Mouse (Mus musculus) forebrain, embryonic 11.5 days (tissue): ENCODE measurements around the gene Wfdc9. TPM values are rescaled to one million over a fixed set of nuclear protein-coding genes. Genes with fewer than 3 reads are reported as not detected.

ENCODE experiments used
- ATAC-seq: fragments of 200-750 bp; cut with Nextera tagmentation; replicated peaks from 2 replicates; pipeline ENCODE4 v1.8.0; 2017; ENCODE audit warnings: moderate TSS enrichment; ENCODE audit not compliant: low FRiP score
- DNase-seq: peaks from one replicate; pipeline ENCODE4 v3.0.0-alpha.2; 2017; ENCODE audit warnings: low spot score
- H3K27ac ChIP-seq: fragments of 300-500 bp; sonication (generic); 2 replicates; pipeline ENCODE4 v1.5.1; 2014; ENCODE audit warnings: low read depth, low read length
- H3K27me3 ChIP-seq: fragments of 300-500 bp; sonication (generic); 2 replicates; pipeline ENCODE4 v1.6.1; 2014; ENCODE audit warnings: mild to moderate bottlenecking, low read length, mixed read lengths; ENCODE audit not compliant: control insufficient read depth, insufficient read depth
- H3K36me3 ChIP-seq: fragments of 300-500 bp; sonication (generic); 2 replicates; pipeline ENCODE4 v1.6.1; 2014; ENCODE audit warnings: mild to moderate bottlenecking, low read length, moderate library complexity, mixed read lengths; ENCODE audit not compliant: control insufficient read depth, insufficient read depth
- H3K4me1 ChIP-seq: fragments of 300-500 bp; sonication (generic); replicated peaks from 2 replicates; pipeline ENCODE4 v1.6.1; 2014; ENCODE audit warnings: low read length, mixed read lengths; ENCODE audit not compliant: control insufficient read depth, insufficient read depth
- H3K4me2 ChIP-seq: fragments of 300-500 bp; sonication (generic); 2 replicates; pipeline ENCODE4 v1.6.1; 2014; ENCODE audit warnings: low read depth, mild to moderate bottlenecking, low read length, moderate library complexity, mixed read lengths; ENCODE audit not compliant: severe bottlenecking
- H3K4me3 ChIP-seq: fragments of 300-500 bp; sonication (generic); 2 replicates; pipeline ENCODE4 v1.5.1; 2014; ENCODE audit warnings: low read depth, low read length
- H3K9ac ChIP-seq: fragments of 300-500 bp; sonication (generic); 2 replicates; pipeline ENCODE4 v1.6.1; 2014; ENCODE audit warnings: low read length
- H3K9me3 ChIP-seq: fragments of 300-500 bp; sonication (generic); 2 replicates; pipeline ENCODE4 v1.6.1; 2016; ENCODE audit warnings: low read length, mixed read lengths; ENCODE audit not compliant: control insufficient read depth
- WGBS: fragments of 180-500 bp; shearing (Covaris S2); extraction: QIAGEN DNeasy Blood & Tissue Kit; methylation state at CpG from one replicate; pipeline ENCODE4 v1.1.7; 2014; 5-methylcytosine and 5-hydroxymethylcytosine counted together
- polyA plus RNA-seq: library from polyadenylated mRNA; unstranded; fragments of >200 nt; fragmentation: Nextera tagmentation; extraction: Ambion mirVana; gene quantifications from 2 replicates; pipeline ENCODE4 v1.2.1, GENCODE M21; 2014

The Wfdc9 gene
- polyA plus RNA-seq, 1 experiment from 2014 or later = not detected

- WGBS = 91% methylated on average over 8 of the region's 8 CpGs
- no peaks in the 10 kb centered on the region for H3K4me1 ChIP-seq
- DNase-seq = no peak
These were observed 52.0 kb downstream of the Wfdc9 start for GRCm38 (mm10) chr2:164604411-164604810.

GRCm38 (mm10) chr2:164603482-164603881 is 52.9 kb downstream of the Wfdc9 start:
- Histone ChIP-seq H3K4me3 (no peak overlapping the region), H3K36me3 (no peaks in the 10 kb centered on the region), H3K9ac (no peak overlapping the region), H3K4me1 (no peaks in the 10 kb centered on the region), H3K9me3 (peaks cover 4% of the 10 kb centered on the region; the same call in 1 of the 2 replicates), H3K27ac (no peak overlapping the region), H3K27me3 (no peaks in the 10 kb centered on the region), H3K4me2 (no peak overlapping the region)
- ATAC-seq (no peak), DNase-seq (no peak)
- WGBS = 94% methylated on average over 3 of the region's 3 CpGs

More at GRCm38 (mm10) chr2:164604411-164604810, 52.0 kb downstream of the Wfdc9 start:
- H3K27ac ChIP-seq = no peak overlapping the region
- no peak for ATAC-seq
- no peak overlapping the region for H3K4me3 ChIP-seq
- no peak overlapping the region for H3K9ac ChIP-seq
- H3K9me3 ChIP-seq = peaks cover 4% of the 10 kb centered on the region; the same call in 1 of the 2 replicates
- no peaks in the 10 kb centered on the region for H3K36me3 ChIP-seq
- no peaks in the 10 kb centered on the region for H3K27me3 ChIP-seq
- no peak overlapping the region for H3K4me2 ChIP-seq

- no peak overlapping the region for H3K27ac ChIP-seq
- ATAC-seq (no peak), DNase-seq (no peak)
- H3K4me3 ChIP-seq = no peak overlapping the region
- H3K27me3 ChIP-seq = no peaks in the 10 kb centered on the region
- WGBS = 71% methylated on average over 3 of the region's 3 CpGs
- H3K36me3 ChIP-seq = no peaks in the 10 kb centered on the region
- H3K4me2 ChIP-seq = no peak overlapping the region
- no peak overlapping the region for H3K9ac ChIP-seq
- no peaks in the 10 kb centered on the region for H3K4me1 ChIP-seq
- peaks cover 4% of the 10 kb centered on the region; the same call in 1 of the 2 replicates for H3K9me3 ChIP-seq
These were observed 56.2 kb downstream of the Wfdc9 start for GRCm38 (mm10) chr2:164600179-164600578.

Other genes starting within 250 kb of the Wfdc9 start
- gene Sdc4, start 212.7 kb downstream of the Wfdc9 start, polyA plus RNA-seq = 15.3 and 15.9 TPM in 2 replicates
- 63.4 and 71.2 TPM in 2 replicates for gene Sys1, start 199.6 kb downstream of the Wfdc9 start, polyA plus RNA-seq
- 3.2 and 7.3 TPM in 2 replicates for gene Gm20458, start 195.6 kb downstream of the Wfdc9 start, polyA plus RNA-seq
- gene Trp53tg5, start 182.9 kb downstream of the Wfdc9 start, polyA plus RNA-seq = not detected in 2 replicates
- 3.4 and 3.6 TPM in 2 replicates for gene Dbndd2, start 170.5 kb downstream of the Wfdc9 start, polyA plus RNA-seq
- 51.3 and 60.3 TPM in 2 replicates for gene Pigt, start 159.1 kb downstream of the Wfdc9 start, polyA plus RNA-seq
- gene Wfdc2, start 94.2 kb downstream of the Wfdc9 start, polyA plus RNA-seq = 35.1 and 44.4 TPM in 2 replicates
- not detected in 2 replicates for gene Spint3, start 83.1 kb downstream of the Wfdc9 start, polyA plus RNA-seq
- not detected in 2 replicates for gene Wfdc6a, start 71.1 kb downstream of the Wfdc9 start, polyA plus RNA-seq
- gene Eppin, start 63.0 kb downstream of the Wfdc9 start, polyA plus RNA-seq = not detected in 2 replicates
- not detected in 2 replicates for gene Wfdc6b, start 43.1 kb downstream of the Wfdc9 start, polyA plus RNA-seq
- gene Wfdc8, start 43.0 kb downstream of the Wfdc9 start, polyA plus RNA-seq = not detected in 2 replicates
- gene Wfdc16, start 17.8 kb downstream of the Wfdc9 start, polyA plus RNA-seq = not detected in 2 replicates
- not detected in 2 replicates for gene Wfdc10, start 537 bp downstream of the Wfdc9 start, polyA plus RNA-seq
- gene Wfdc11, start 17.5 kb upstream of the Wfdc9 start, polyA plus RNA-seq = not detected in 2 replicates
- gene Wfdc13, start 28.5 kb upstream of the Wfdc9 start, polyA plus RNA-seq = not detected in 2 replicates
- not detected in 2 replicates for gene Spint4, start 41.9 kb upstream of the Wfdc9 start, polyA plus RNA-seq
- gene Spint5, start 58.7 kb upstream of the Wfdc9 start, polyA plus RNA-seq = not detected in 2 replicates
- 0.71 and 0.91 TPM in 2 replicates for gene Wfdc3, start 89.3 kb upstream of the Wfdc9 start, polyA plus RNA-seq
- gene Dnttip1, start 89.4 kb upstream of the Wfdc9 start, polyA plus RNA-seq = 80.3 and 80.4 TPM in 2 replicates
- gene Ube2c, start 113.3 kb upstream of the Wfdc9 start, polyA plus RNA-seq = 677 and 686 TPM in 2 replicates
- not detected in 2 replicates for gene Tnnc2, start 123.4 kb upstream of the Wfdc9 start, polyA plus RNA-seq
- 13.1 and 13.2 TPM in 2 replicates for gene Snx21, start 129.2 kb upstream of the Wfdc9 start, polyA plus RNA-seq
- 14.1 and 15.0 TPM in 2 replicates for gene Acot8, start 148.3 kb upstream of the Wfdc9 start, polyA plus RNA-seq
- gene Zswim3, start 148.5 kb upstream of the Wfdc9 start, polyA plus RNA-seq = 10.1 and 10.2 TPM in 2 replicates
- gene Zswim1, start 166.1 kb upstream of the Wfdc9 start, polyA plus RNA-seq = 26.4 and 29.9 TPM in 2 replicates
- gene Spata25, start 172.0 kb upstream of the Wfdc9 start, polyA plus RNA-seq = not detected in 2 replicates
- 82.4 and 83.3 TPM in 2 replicates for gene Ctsa, start 176.3 kb upstream of the Wfdc9 start, polyA plus RNA-seq
- gene Neurl2, start 176.9 kb upstream of the Wfdc9 start, polyA plus RNA-seq = 3.2 and 4.5 TPM in 2 replicates
- 43.2 and 50.1 TPM in 2 replicates for gene Pltp, start 201.1 kb upstream of the Wfdc9 start, polyA plus RNA-seq
- 81.9 and 84.5 TPM in 2 replicates for gene Pcif1, start 222.7 kb upstream of the Wfdc9 start, polyA plus RNA-seq